Mouse (Mus musculus) G1E-ER4 (cell line): Measurements from ENCODE around the gene Fam205a1. TPM values are rescaled to one million over a fixed set of nuclear protein-coding genes. Genes with fewer than 3 reads are reported as not detected.
"Not testable (repeated sequence)": the region's sequence is repeated elsewhere in the genome, so short reads cannot be mapped to it uniquely, and the experiment has no call there.

Experiments used
- GATA1 ChIP-seq: IDR thresholded peaks from one replicate; pipeline ENCODE4 v1.8.0; 2012; ENCODE audit warnings: low read length, inconsistent platforms
- polyA plus RNA-seq: library from polyadenylated mRNA; stranded (reverse); fragments of >175 nt; gene quantifications from 2 replicates; pipeline ENCODE4 v1.2.3, GENCODE M21; 2012

Fam205a1 gene
- polyA plus RNA-seq, 1 experiment, result 0.02 TPM

DNA sequence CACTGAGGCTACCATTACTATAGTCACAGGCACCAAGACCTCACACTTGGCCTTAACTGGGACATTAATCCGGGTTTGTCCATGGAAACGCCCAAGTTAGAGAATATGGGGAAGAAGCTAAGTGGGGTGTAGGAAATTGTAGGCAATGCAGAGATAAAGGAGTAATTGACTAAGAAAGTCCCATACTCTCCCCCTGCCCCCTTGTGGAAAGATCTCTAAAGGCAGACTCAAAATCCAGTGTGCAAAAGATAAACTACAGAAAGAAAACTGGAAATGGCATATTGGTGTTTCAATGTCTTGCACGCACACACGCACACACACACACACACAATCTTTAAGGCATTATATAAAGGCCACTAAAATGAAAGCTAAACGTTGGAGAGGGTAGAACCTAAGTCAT lies 17.1 kb upstream of the Fam205a1 start:
- TF ChIP-seq GATA1, result no peak

DNA sequence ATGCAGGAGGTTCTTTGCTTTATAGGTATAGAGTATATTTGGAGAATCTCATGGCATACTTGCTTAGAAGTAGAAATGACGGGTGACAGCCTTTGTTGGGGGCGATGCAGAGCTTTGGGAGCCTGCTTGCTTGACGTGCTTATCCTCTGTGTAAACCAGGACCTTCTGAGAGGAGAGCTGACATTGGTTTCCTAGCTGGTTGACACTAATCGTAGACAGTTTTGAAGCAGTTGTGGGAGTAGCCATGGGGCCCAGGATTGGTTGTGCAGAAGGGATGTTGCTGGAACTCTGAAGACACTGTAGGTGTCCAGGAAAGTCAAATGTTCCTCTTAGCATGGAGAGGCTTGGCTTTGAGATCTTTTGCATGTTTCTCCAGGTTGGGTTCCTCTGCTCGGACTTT lies 14.5 kb upstream of the Fam205a1 start:
- TF ChIP-seq GATA1, result no peak

DNA sequence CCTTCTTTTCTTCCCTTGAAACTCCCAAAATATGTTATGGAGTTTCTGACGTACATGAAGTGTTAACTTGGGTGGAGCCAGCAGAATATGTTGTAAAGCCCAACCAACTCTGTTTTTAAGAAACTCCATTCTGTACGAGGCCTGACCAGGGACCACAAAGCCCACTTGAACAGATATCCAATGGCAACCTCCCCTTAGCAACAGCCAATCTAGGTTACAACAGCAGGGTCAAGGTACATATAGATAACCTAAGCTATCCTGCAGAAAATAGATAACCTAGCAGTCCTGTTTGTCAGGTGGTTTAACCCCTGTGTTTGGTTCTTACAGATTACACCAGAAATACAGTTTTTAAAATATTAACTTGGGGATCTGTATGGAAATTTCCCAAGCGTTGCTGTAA lies 13.7 kb upstream of the Fam205a1 start:
- peak; percentile 77 for TF ChIP-seq GATA1

DNA sequence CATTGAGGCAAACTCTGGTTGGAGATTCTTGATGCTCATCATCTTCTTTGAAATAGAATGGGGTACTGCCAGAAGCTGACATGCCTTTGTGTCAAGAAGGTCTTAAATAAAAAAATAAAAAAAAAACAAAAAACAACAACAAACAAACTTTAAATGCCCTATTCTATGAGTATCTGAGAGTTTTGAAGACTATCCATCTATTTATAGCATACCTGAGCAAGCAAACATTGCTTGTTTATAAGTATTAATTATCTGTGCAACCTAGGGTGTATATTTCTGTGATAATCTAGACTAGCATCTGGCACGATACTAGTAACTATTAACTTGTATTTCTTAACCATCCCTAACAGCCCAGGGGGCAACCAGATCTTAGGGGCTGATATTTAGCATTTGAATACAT lies 3.0 kb upstream of the Fam205a1 start, which contains the start of gene Gm12394:
Gene Gm12394, minus strand, starts transcription at position 101 of the 400 bp plus-strand sequence.
- TF ChIP-seq GATA1, result not testable (repeated sequence)

Other genes starting within 250 kb of the Fam205a1 start
- not detected in 2 replicates for gene Gm10591, start 241.7 kb downstream of the Fam205a1 start, polyA plus RNA-seq
- gene Gm2564, start 224.2 kb downstream of the Fam205a1 start, polyA plus RNA-seq, result not detected in 2 replicates
- not detected in 2 replicates for gene Ccl27b, start 198.6 kb downstream of the Fam205a1 start, polyA plus RNA-seq
- gene Il11ra2, start 192.0 kb downstream of the Fam205a1 start, polyA plus RNA-seq, result not detected in 2 replicates
- gene 4930578G10Rik, start 118.3 kb downstream of the Fam205a1 start, polyA plus RNA-seq, result not detected in 2 replicates
- gene Ccl19, start 97.3 kb downstream of the Fam205a1 start, polyA plus RNA-seq, result not detected in 2 replicates
- not detected in 2 replicates for gene Ccl21a, start 79.9 kb downstream of the Fam205a1 start, polyA plus RNA-seq
- 0.02 TPM in 1 of 2 replicates, not detected in the other for gene Gm12394, start 2.9 kb upstream of the Fam205a1 start, polyA plus RNA-seq
- not detected in 2 replicates for gene Fam205c, start 20.3 kb upstream of the Fam205a1 start, polyA plus RNA-seq
- 0.04 and 0.11 TPM in 2 replicates for gene Phf24, start 62.8 kb upstream of the Fam205a1 start, polyA plus RNA-seq
- 0.63 and 0.84 TPM in 2 replicates for gene Dnajb5, start 95.9 kb upstream of the Fam205a1 start, polyA plus RNA-seq
- gene 1700022I11Rik, start 115.7 kb upstream of the Fam205a1 start, polyA plus RNA-seq, result not detected in 2 replicates
- 276 and 427 TPM in 2 replicates for gene Vcp, start 146.6 kb upstream of the Fam205a1 start, polyA plus RNA-seq
- gene Fancg, start 156.6 kb upstream of the Fam205a1 start, polyA plus RNA-seq, result 5.6 and 8.7 TPM in 2 replicates
- gene Pigo, start 171.9 kb upstream of the Fam205a1 start, polyA plus RNA-seq, result 8.1 and 14.8 TPM in 2 replicates
- 193 and 244 TPM in 2 replicates for gene Stoml2, start 177.8 kb upstream of the Fam205a1 start, polyA plus RNA-seq
- 13.8 and 15.6 TPM in 2 replicates for gene Fam214b, start 192.3 kb upstream of the Fam205a1 start, polyA plus RNA-seq
- 0.16 TPM in 1 of 2 replicates, not detected in the other for gene Unc13b, start 205.1 kb upstream of the Fam205a1 start, polyA plus RNA-seq